Mouse (Mus musculus) ZHBTc4 (cell line): Measurements from ENCODE around the gene Acsl6.
"Not testable (repeated sequence)": the region's sequence is repeated elsewhere in the genome, so short reads cannot be mapped to it uniquely, and the experiment has no call there.

Experiments
- DNase-seq: peaks from one replicate; pipeline ENCODE4 v3.0.0-alpha.2; 2011; ENCODE audit warnings: low read depth, low spot score

Gene Acsl6

GRCm38 (mm10) chr11:54303728-54304470 lies at the start of gene Acsl6:
Acsl6 (plus strand) TSS chr11:54303798.
- DNase-seq = peak; percentile 70

- DNase-seq = peak; percentile 13
These were observed 49.5 kb upstream of the Acsl6 start for GRCm38 (mm10) chr11:54254114-54254513.

- peak; percentile 85 for DNase-seq
These were observed 46.8 kb upstream of the Acsl6 start for GRCm38 (mm10) chr11:54256624-54257376.

GRCm38 (mm10) chr11:54263405-54264031 lies 40.1 kb upstream of the Acsl6 start:
- peak; percentile 40 for DNase-seq

- DNase-seq = peak; percentile 81
These were observed 39.1 kb upstream of the Acsl6 start for GRCm38 (mm10) chr11:54264542-54264941.

GRCm38 (mm10) chr11:54267177-54267576 lies 36.4 kb upstream of the Acsl6 start, which contains the start of gene Il3:
Il3 (minus strand) TSS chr11:54267277.
- DNase-seq = no peak

- DNase-seq = no peak
These were observed 34.3 kb upstream of the Acsl6 start for GRCm38 (mm10) chr11:54269191-54269896.

- no peak for DNase-seq
These were observed 32.1 kb upstream of the Acsl6 start for GRCm38 (mm10) chr11:54271437-54271949.

- no peak for DNase-seq
These were observed 15.7 kb upstream of the Acsl6 start for GRCm38 (mm10) chr11:54287821-54288453.

- DNase-seq = no peak
These were observed 11.4 kb upstream of the Acsl6 start for GRCm38 (mm10) chr11:54292163-54292562.

GRCm38 (mm10) chr11:54293980-54294807 lies 9.4 kb upstream of the Acsl6 start:
- DNase-seq = no peak

GRCm38 (mm10) chr11:54295971-54296370 lies 7.6 kb upstream of the Acsl6 start:
- DNase-seq = no peak

- no peak for DNase-seq
These were observed 6.9 kb upstream of the Acsl6 start for GRCm38 (mm10) chr11:54296734-54297133.

- not testable (repeated sequence) for DNase-seq
These were observed 6.1 kb upstream of the Acsl6 start for GRCm38 (mm10) chr11:54297471-54297870.

GRCm38 (mm10) chr11:54298777-54299176 lies 4.8 kb upstream of the Acsl6 start:
- peak; percentile 30 for DNase-seq

- DNase-seq = no peak
These were observed 1.6 kb upstream of the Acsl6 start for GRCm38 (mm10) chr11:54301994-54302393.

- no peak for DNase-seq
These were observed 992 bp upstream of the Acsl6 start for GRCm38 (mm10) chr11:54302606-54303005.

GRCm38 (mm10) chr11:54303076-54303727 lies 396 bp upstream of the Acsl6 start:
- DNase-seq = peak; percentile 80

- DNase-seq = no peak
These were observed 874 bp downstream of the Acsl6 start for GRCm38 (mm10) chr11:54304471-54304873.

- no peak for DNase-seq
These were observed 1.7 kb downstream of the Acsl6 start for GRCm38 (mm10) chr11:54305331-54305730.
